In the genomic region with DNA sequence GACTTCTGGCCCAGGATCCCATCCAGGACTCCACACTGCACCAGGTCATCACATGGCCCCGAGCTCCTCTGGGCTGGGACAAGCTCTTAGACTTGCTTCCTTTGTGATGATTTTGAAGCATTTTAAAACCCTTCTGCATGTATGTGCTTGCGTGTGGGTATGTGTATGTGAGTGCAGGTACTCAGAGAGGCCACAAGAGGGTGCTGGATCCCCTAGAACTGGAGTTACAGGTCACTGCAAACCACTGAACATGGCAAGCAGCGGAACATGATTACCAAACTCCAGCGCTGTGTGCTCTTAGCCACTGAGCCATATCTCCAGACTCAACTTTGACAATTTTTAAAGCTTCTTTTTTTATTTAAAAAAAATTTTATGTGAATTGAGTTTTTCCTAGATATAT, we compare ENCODE assay signal across 21 mouse cellular contexts.
DNase-seq lines count a peak whose midpoint lies in the region; ATAC-seq and TF ChIP-seq lines count a peak whose summit lies in the region.
"Had no signal": no experiment of that assay in that cellular context is flagged by ENCODE, and none has a peak within 500 bp of the region (broad histone marks: within the 10 kb centered on the region; RNA-seq: fewer than 3 reads in every experiment).

No protein-coding gene starts in this region.

- dilution Hi-C loops in CH12.LX (cut with MboI; ENCODE audit: extremely low pct_ligation_motif_present, extremely low pct_unique_long_range_greater_than_20kb, low sequenced_read_pairs): no loop called here

- no peak overlapping the region for H3K4me3 ChIP-seq in liver, postnatal 0 days (ENCODE audit: low read depth, low read length)
- H3K4me3 ChIP-seq in liver, embryonic 11.5 days (ENCODE audit: low read depth, low read length): no peak overlapping the region
- H3K4me3 ChIP-seq in CH12.LX (replicated peaks in 1 of 3; ENCODE audit: low read depth in 2 of 3, low read length in 2 of 3, poor library complexity in 1 of 3) (no peak overlapping the region), ES-Bruce4 (ENCODE audit: low read depth, low read length) (no peak overlapping the region)
- no peak overlapping the region for H3K4me3 ChIP-seq in kidney, adult 2 months (ENCODE audit: insufficient read depth, low read depth, low read length)
- H3K4me3 ChIP-seq: forebrain, embryonic 12.5 days; gastrocnemius, adult 2 months; hindbrain, embryonic 13.5 days; limb, embryonic 15.5 days; liver, embryonic 15.5 days; midbrain, embryonic 12.5 days had no signal

- 0 out of 2 replicates have a peak, but pooled peaks cover 4% of the 10 kb centered on the region for H3K36me3 ChIP-seq in liver, postnatal 0 days (replicated peaks; ENCODE audit: insufficient read depth, low read length)
- H3K36me3 ChIP-seq in liver, embryonic 11.5 days (ENCODE audit: control insufficient read depth, insufficient read depth, low read length): peaks cover 2% of the 10 kb centered on the region; the same call in 1 of the 2 replicates
- H3K36me3 ChIP-seq in CH12.LX (replicated peaks in 1 of 2; ENCODE audit: control insufficient read depth in 1 of 2, insufficient read depth in 1 of 2, low read length in 1 of 2) (peaks cover 0 to 45% of the 10 kb centered on the region in 2 experiments), ES-Bruce4 (ENCODE audit: control insufficient read depth, insufficient read depth, low read length, poor library complexity, severe bottlenecking) (no peaks in the 10 kb centered on the region)
- H3K36me3 ChIP-seq in kidney, adult 2 months (ENCODE audit: control insufficient read depth, insufficient read depth, low read length): no peaks in the 10 kb centered on the region
- H3K36me3 ChIP-seq: G1E; hindbrain, embryonic 13.5 days; limb, embryonic 15.5 days; midbrain, embryonic 12.5 days had no signal

- peaks cover 14% of the 10 kb centered on the region for H3K9me3 ChIP-seq in liver, postnatal 0 days (ENCODE audit: low read length)
- peaks cover 2% of the 10 kb centered on the region for H3K9me3 ChIP-seq in liver, embryonic 11.5 days (ENCODE audit: control insufficient read depth, low read length)
- H3K9me3 ChIP-seq in CH12.LX (replicated peaks; ENCODE audit: low read length): peaks cover 24% of the 10 kb centered on the region
- peaks cover 8% of the 10 kb centered on the region; the same call in 1 of the 2 replicates for H3K9me3 ChIP-seq in ES-Bruce4 (replicated peaks; ENCODE audit: control insufficient read depth, insufficient read depth, low read length, poor library complexity, severe bottlenecking)
- H3K9me3 ChIP-seq: limb, embryonic 15.5 days had no signal

- no peak for DNase-seq in liver, postnatal 0 days
- DNase-seq in liver, embryonic 11.5 days (ENCODE audit: low spot score): no peak
- no peak for DNase-seq in CH12.LX (ENCODE audit: extremely low read depth)
- DNase-seq in brain, embryonic 14.5 days (ENCODE audit: low read depth): no peak
- DNase-seq in c-Kit-positive CD71-positive TER-119-positive erythroid progenitor cells, embryonic 14.5 days (ENCODE audit: low spot score): no peak
- no peak for DNase-seq in kidney, adult 2 months
- DNase-seq: adrenal gland, postnatal 25 days; cerebellum, adult 11 months; cerebellum, adult 9-11 months; gastrocnemius, adult 2 months; kidney, postnatal 36 days; lung, postnatal 10 days; thymus, postnatal 25 days had no signal

- TF ChIP-seq CTCF in liver, postnatal 0 days (IDR thresholded peaks at IDR 0.05; ENCODE audit: low read depth): peak; percentile 26
- TF ChIP-seq CTCF in CH12.LX (conservative IDR thresholded peaks at IDR 0.05 in 1 of 2, IDR thresholded peaks at IDR 0.05 in 1 of 2; ENCODE audit: low read depth in 2 of 2, low read length in 2 of 2) (peak; percentile 9 to 33; a peak in 1 of 4 replicates), ES-Bruce4 (IDR thresholded peaks at IDR 0.05; ENCODE audit: low read depth, low read length) (peak; percentile 41)
- peak; percentile 3; the same call in 1 of the 2 replicates for TF ChIP-seq CTCF in brain, embryonic 14.5 days (IDR thresholded peaks at IDR 0.05; ENCODE audit: borderline replicate concordance, extremely low read depth, insufficient read depth, insufficient read length)
- no peak for TF ChIP-seq CTCF in kidney, adult 2 months (conservative IDR thresholded peaks at IDR 0.05; ENCODE audit: insufficient read depth, insufficient read length, low read depth, low read length)

- 91% methylated on average over 4 of the region's 4 CpGs for WGBS in liver, postnatal 0 days (ENCODE audit: insufficient replicate concordance)
- WGBS in liver, embryonic 11.5 days: 90% methylated on average over 4 of the region's 4 CpGs
- 98% methylated on average over 4 of the region's 4 CpGs for WGBS in kidney, adult 2 months

- H3K27ac ChIP-seq in liver, postnatal 0 days (ENCODE audit: low read depth): no peak overlapping the region
- no peak overlapping the region for H3K27ac ChIP-seq in liver, embryonic 11.5 days (ENCODE audit: low read depth, low read length)
- H3K27ac ChIP-seq in CH12.LX (ENCODE audit: insufficient read depth, low read depth): no peak overlapping the region
- no peak overlapping the region for H3K27ac ChIP-seq in ES-Bruce4 (ENCODE audit: insufficient read depth, low read length)
- no peak overlapping the region for H3K27ac ChIP-seq in kidney, adult 2 months (ENCODE audit: insufficient read depth, low read depth, low read length)
- H3K27ac ChIP-seq: forebrain, embryonic 12.5 days; gastrocnemius, adult 2 months; hindbrain, embryonic 13.5 days; limb, embryonic 15.5 days; liver, embryonic 15.5 days; midbrain, embryonic 12.5 days had no signal

- no peak for ATAC-seq in liver, postnatal 0 days
- no peak for ATAC-seq in liver, embryonic 11.5 days (replicated peaks; ENCODE audit: low FRiP score)
- ATAC-seq: inflammation-experienced regulatory T-cells, adult 6 months had no signal

- in situ Hi-C loops in CH12.LX (cut with MboI; ENCODE audit: low pct_ligation_motif_present, low pct_unique_long_range_greater_than_20kb, low sequenced_read_pairs): loop anchor here (10.0 kb wide), 1 partner anchor 226 kb away; no protein-coding TSS in a partner anchor

- H3K4me2 ChIP-seq in liver, postnatal 0 days (ENCODE audit: low read depth, low read length): no peak overlapping the region
- H3K4me2 ChIP-seq in liver, embryonic 11.5 days: no peak overlapping the region
- H3K4me2 ChIP-seq in CH12.LX (ENCODE audit: insufficient read depth, low read depth, poor library complexity, severe bottlenecking): no peak overlapping the region
- H3K4me2 ChIP-seq: forebrain, embryonic 12.5 days; hindbrain, embryonic 13.5 days; limb, embryonic 15.5 days; liver, embryonic 15.5 days; midbrain, embryonic 12.5 days had no signal

- no peaks in the 10 kb centered on the region for H3K79me2 ChIP-seq in CH12.LX (replicated peaks; ENCODE audit: control insufficient read depth, extremely low read depth, insufficient read depth, poor library complexity, severe bottlenecking)

- no peak for TF ChIP-seq EP300 in liver, postnatal 0 days (IDR thresholded peaks at IDR 0.05; ENCODE audit: low read depth)
- no peak for TF ChIP-seq EP300 in CH12.LX (IDR thresholded peaks at IDR 0.05; ENCODE audit: low read length)
- no peak for TF ChIP-seq EP300 in ES-Bruce4 (IDR thresholded peaks at IDR 0.05; ENCODE audit: insufficient read depth, low read depth, low read length)

- H3K9ac ChIP-seq in liver, postnatal 0 days (replicated peaks): no peak overlapping the region
- H3K9ac ChIP-seq in liver, embryonic 11.5 days (ENCODE audit: low read depth, low read length): no peak overlapping the region
- H3K9ac ChIP-seq in CH12.LX (ENCODE audit: insufficient read depth, low read depth): no peak overlapping the region
- no peak overlapping the region for H3K9ac ChIP-seq in ES-Bruce4 (ENCODE audit: low read depth, poor library complexity, severe bottlenecking)
- H3K9ac ChIP-seq: forebrain, embryonic 12.5 days; hindbrain, embryonic 13.5 days; limb, embryonic 15.5 days; liver, embryonic 15.5 days; midbrain, embryonic 12.5 days had no signal

- H3K4me1 ChIP-seq in liver, postnatal 0 days (ENCODE audit: insufficient read depth): no peaks in the 10 kb centered on the region
- H3K4me1 ChIP-seq in liver, embryonic 11.5 days (replicated peaks; ENCODE audit: control insufficient read depth, insufficient read depth, low read length): no peaks in the 10 kb centered on the region
- H3K4me1 ChIP-seq in CH12.LX (ENCODE audit: control insufficient read depth in 1 of 2, insufficient read depth in 2 of 2) (peaks cover 0 to 18% of the 10 kb centered on the region in 2 experiments; a peak in 2 of 4 replicates), ES-Bruce4 (ENCODE audit: control insufficient read depth, insufficient read depth, low read length) (no peaks in the 10 kb centered on the region)
- no peaks in the 10 kb centered on the region for H3K4me1 ChIP-seq in kidney, adult 2 months (ENCODE audit: control insufficient read depth, insufficient read depth, low read length)
- H3K4me1 ChIP-seq: limb, embryonic 15.5 days; liver, embryonic 15.5 days had no signal

- no peak for TF ChIP-seq POLR2A in CH12.LX (IDR thresholded peaks at IDR 0.05; ENCODE audit: low read depth, low read length)
- TF ChIP-seq POLR2A in ES-Bruce4 (IDR thresholded peaks at IDR 0.05; ENCODE audit: insufficient read depth, low read length): no peak
- no peak for TF ChIP-seq POLR2A in brain, embryonic 14.5 days (IDR thresholded peaks at IDR 0.05; ENCODE audit: borderline replicate concordance, extremely low read depth, insufficient read depth, insufficient read length, poor library complexity, severe bottlenecking)
- TF ChIP-seq POLR2A in kidney, adult 2 months (IDR thresholded peaks at IDR 0.05; ENCODE audit: low read depth, low read length): no peak

- TF ChIP-seq RAD21 in CH12.LX (IDR thresholded peaks at IDR 0.05; ENCODE audit: low read depth, low read length): no peak; the same call in none of the 2 replicates

- no peaks in the 10 kb centered on the region for H3K27me3 ChIP-seq in liver, postnatal 0 days (ENCODE audit: insufficient read depth, low read length)
- H3K27me3 ChIP-seq in liver, embryonic 11.5 days (replicated peaks; ENCODE audit: control insufficient read depth, insufficient read depth, low read length): no peaks in the 10 kb centered on the region
- H3K27me3 ChIP-seq in CH12.LX (replicated peaks) (no peaks in the 10 kb centered on the region), ES-Bruce4 (ENCODE audit: control insufficient read depth, insufficient read depth, low read length, poor library complexity, severe bottlenecking) (no peaks in the 10 kb centered on the region)
- H3K27me3 ChIP-seq in kidney, adult 2 months (replicated peaks; ENCODE audit: control insufficient read depth, insufficient read depth, low read length): no peaks in the 10 kb centered on the region
- H3K27me3 ChIP-seq: forebrain, embryonic 12.5 days; hindbrain, embryonic 13.5 days; limb, embryonic 15.5 days; liver, embryonic 15.5 days; midbrain, embryonic 12.5 days had no signal

TF ChIP-seq in CH12.LX, 34 proteins besides CTCF, POLR2A, EP300 and RAD21 (continues in another document):
- no peak for TF ChIP-seq MAFK (IDR thresholded peaks at IDR 0.05; ENCODE audit: insufficient replicate concordance, low read length)
- no peak for TF ChIP-seq MEF2A (IDR thresholded peaks at IDR 0.05; ENCODE audit: borderline replicate concordance, low read depth, low read length)
- TF ChIP-seq TBP (conservative IDR thresholded peaks at IDR 0.05; ENCODE audit: low read depth, low read length): no peak
- TF ChIP-seq MXI1 (IDR thresholded peaks at IDR 0.05; ENCODE audit: low read depth, low read length): no peak
- TF ChIP-seq NELFE (IDR thresholded peaks at IDR 0.05; ENCODE audit: low read depth, low read length): no peak
